Mouse (Mus musculus) liver, adult 2 months (tissue): Measurements from ENCODE around the gene Crabp1. TPM values are rescaled to one million over a fixed set of nuclear protein-coding genes. Genes with fewer than 3 reads are reported as not detected.

Experiments
- DNase-seq: peaks from one replicate; pipeline ENCODE4 v3.0.0-alpha.2; 2011; ENCODE audit warnings: low read depth, low spot score; ENCODE audit errors: extremely low read depth
- H3K27ac ChIP-seq: fragments of 200-500 bp; replicated peaks from 2 replicates; pipeline ENCODE4 v1.5.1; 2012; ENCODE audit warnings: low read depth, mild to moderate bottlenecking, control low read depth, inconsistent platforms, low read length; ENCODE audit not compliant: insufficient read depth
- H3K27me3 ChIP-seq: fragments of 200-500 bp; 2 replicates; pipeline ENCODE4 v1.6.1; 2012; ENCODE audit warnings: mild to moderate bottlenecking, moderate library complexity, low read length, inconsistent platforms; ENCODE audit not compliant: control insufficient read depth, insufficient read depth
- H3K36me3 ChIP-seq: fragments of 200-500 bp; 2 replicates; pipeline ENCODE4 v1.6.1; 2012; ENCODE audit warnings: low read length, inconsistent platforms; ENCODE audit not compliant: control insufficient read depth, insufficient read depth
- H3K4me1 ChIP-seq: fragments of 200-500 bp; 2 replicates; pipeline ENCODE4 v1.6.1; 2011; ENCODE audit warnings: low read length; ENCODE audit not compliant: control insufficient read depth, insufficient read depth
- H3K4me3 ChIP-seq: fragments of 200-500 bp; 2 replicates; pipeline ENCODE4 v1.5.1; 2011; ENCODE audit warnings: low read depth, mild to moderate bottlenecking, control low read depth, low read length, moderate library complexity; ENCODE audit not compliant: insufficient read depth
- H3K79me2 ChIP-seq: fragments of 200-500 bp; 2 replicates; pipeline ENCODE4 v1.6.1; 2012; ENCODE audit warnings: inconsistent platforms, mild to moderate bottlenecking, low read length, moderate library complexity; ENCODE audit not compliant: control insufficient read depth, insufficient read depth
- H3K9ac ChIP-seq: fragments of 200-500 bp; 2 replicates; pipeline ENCODE4 v1.6.1; 2012; ENCODE audit warnings: low read depth, mild to moderate bottlenecking, control low read depth, inconsistent platforms, low read length
- CTCF ChIP-seq: fragments of 200-500 bp; IDR thresholded peaks from 2 replicates; pipeline ENCODE4 v1.5.1; 2011; ENCODE audit warnings: low read depth, low read length, control low read depth
- POLR2A ChIP-seq: fragments of 200-500 bp; IDR thresholded peaks from 2 replicates; pipeline ENCODE4 v1.6.1; 2011; ENCODE audit warnings: low read length, control low read depth; ENCODE audit not compliant: insufficient read depth; ENCODE audit errors: extremely low read depth
- WGBS: fragments of 180-500 bp; shearing (Covaris S2); methylation state at CpG from one replicate; pipeline ENCODE4 v1.1.7; 2018; 5-methylcytosine and 5-hydroxymethylcytosine counted together
- polyA plus RNA-seq: library from polyadenylated mRNA; depleted of rRNA; stranded (reverse); fragments of >200 nt; gene quantifications from 2 replicates; pipeline ENCODE4 v1.2.3, GENCODE M21; 2012
- total RNA-seq: library from RNA; depleted of rRNA; stranded (reverse); fragments of >200 nt; gene quantifications from 2 replicates; pipeline ENCODE4 v1.2.3, GENCODE M21; 2014

The Crabp1 gene
- total and polyA plus RNA-seq, 2 experiments = not detected

DNA sequence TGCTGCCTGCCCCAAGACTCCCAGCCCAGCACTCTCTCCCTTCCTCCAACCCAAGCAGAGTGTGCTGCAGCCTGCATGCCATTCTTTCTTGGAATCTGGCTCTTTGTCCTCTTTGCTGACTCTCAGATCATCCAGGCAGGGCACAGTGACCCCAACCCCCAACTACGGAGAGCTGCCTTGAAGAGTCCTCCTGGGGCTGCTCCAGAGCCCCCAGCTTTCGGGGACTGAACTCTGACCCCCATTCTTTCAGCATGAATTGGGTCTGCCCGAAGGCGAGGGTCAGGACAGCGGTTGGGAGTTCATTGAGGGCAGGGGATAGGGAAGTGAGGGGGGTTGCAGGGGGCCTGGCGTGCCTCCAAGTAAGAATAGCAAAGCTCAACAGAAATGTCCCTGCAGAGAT is 5.0 kb upstream of the Crabp1 start:
- Histone ChIP-seq H3K27me3 (peaks cover 4% of the 10 kb centered on the region; the same call in 1 of the 2 replicates), H3K36me3 (no peaks in the 10 kb centered on the region), H3K4me1 (no peaks in the 10 kb centered on the region), H3K9ac (no peak overlapping the region), H3K79me2 (no peaks in the 10 kb centered on the region), H3K27ac (no peak overlapping the region), H3K4me3 (no peak overlapping the region)
- no peak for DNase-seq
- no peak for TF ChIP-seq POLR2A
- WGBS = 35% methylated on average over 6 of the region's 6 CpGs

DNA sequence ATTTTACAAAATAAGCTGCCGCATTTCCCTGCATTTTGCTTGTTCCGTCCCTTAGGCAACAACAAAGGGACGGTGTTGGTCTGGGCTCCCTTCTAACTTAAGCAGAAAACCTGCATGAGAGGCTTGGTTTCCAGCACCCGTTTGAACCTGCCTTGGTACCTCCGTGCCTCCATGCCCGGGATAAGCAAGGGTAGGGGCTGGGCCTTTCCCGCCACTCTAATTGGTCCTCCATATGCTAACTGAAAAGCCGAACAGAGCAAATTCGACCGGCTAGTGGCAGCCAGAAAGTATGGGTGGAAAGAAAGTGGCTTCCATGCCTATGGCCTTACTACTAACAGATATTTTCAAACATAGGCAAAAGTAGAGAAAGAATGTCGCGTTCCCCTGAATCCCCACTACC is 457 bp upstream of the Crabp1 start:
- H3K36me3 ChIP-seq = no peaks in the 10 kb centered on the region

DNA sequence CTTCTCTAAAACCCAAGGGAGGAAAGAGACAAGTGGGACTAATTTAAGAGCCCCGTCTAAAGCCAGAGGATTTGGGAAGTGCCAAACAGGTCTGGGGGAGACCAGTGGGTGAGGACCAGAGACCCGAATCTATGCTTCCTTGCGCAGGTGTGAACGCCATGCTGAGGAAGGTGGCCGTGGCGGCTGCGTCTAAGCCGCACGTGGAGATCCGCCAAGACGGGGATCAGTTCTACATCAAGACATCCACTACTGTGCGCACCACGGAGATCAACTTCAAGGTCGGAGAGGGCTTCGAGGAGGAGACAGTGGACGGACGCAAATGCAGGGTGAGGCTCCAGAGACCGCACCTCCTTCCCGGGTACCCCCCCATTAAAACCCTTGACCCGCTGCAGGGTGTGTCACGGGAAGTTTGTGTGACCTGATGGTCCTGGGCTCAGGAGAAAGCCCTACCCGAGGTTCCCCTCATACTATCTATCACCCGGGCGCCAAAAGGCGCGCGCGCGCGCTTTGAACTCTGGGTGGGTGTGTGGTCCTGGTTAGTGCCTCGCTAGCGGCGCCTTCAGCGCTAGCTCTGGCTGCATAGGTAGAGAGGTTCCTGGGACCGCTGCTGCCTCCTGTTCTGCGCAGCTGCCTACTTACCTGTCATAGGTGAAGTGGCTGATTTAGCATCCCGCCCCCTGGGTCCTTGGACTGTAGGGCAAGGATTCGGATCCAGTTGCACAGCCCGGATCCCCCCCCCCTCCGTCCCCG is 963 bp downstream of the Crabp1 start:
- H3K27ac ChIP-seq = no peak overlapping the region
- no peaks in the 10 kb centered on the region for H3K4me1 ChIP-seq
- no peak overlapping the region for H3K9ac ChIP-seq
- H3K4me3 ChIP-seq = no peak overlapping the region
- peaks cover 13% of the 10 kb centered on the region; the same call in 1 of the 2 replicates for H3K27me3 ChIP-seq
- DNase-seq = no peak
- H3K36me3 ChIP-seq = no peaks in the 10 kb centered on the region
- no peaks in the 10 kb centered on the region for H3K79me2 ChIP-seq
- 3% methylated on average over 41 of the region's 41 CpGs for WGBS
- no peak for TF ChIP-seq POLR2A
- no peak for TF ChIP-seq CTCF

More for the DNA sequence above, 457 bp upstream of the Crabp1 start:
- Histone ChIP-seq H3K4me1 (no peaks in the 10 kb centered on the region), H3K27ac (no peak overlapping the region), H3K9ac (no peak overlapping the region), H3K79me2 (no peaks in the 10 kb centered on the region), H3K4me3 (no peak overlapping the region), H3K27me3 (peaks cover 13% of the 10 kb centered on the region; the same call in 1 of the 2 replicates)
- no peak for TF ChIP-seq CTCF
- no peak for TF ChIP-seq POLR2A
- 24% methylated on average over 12 of the region's 12 CpGs for WGBS
- no peak for DNase-seq

DNA sequence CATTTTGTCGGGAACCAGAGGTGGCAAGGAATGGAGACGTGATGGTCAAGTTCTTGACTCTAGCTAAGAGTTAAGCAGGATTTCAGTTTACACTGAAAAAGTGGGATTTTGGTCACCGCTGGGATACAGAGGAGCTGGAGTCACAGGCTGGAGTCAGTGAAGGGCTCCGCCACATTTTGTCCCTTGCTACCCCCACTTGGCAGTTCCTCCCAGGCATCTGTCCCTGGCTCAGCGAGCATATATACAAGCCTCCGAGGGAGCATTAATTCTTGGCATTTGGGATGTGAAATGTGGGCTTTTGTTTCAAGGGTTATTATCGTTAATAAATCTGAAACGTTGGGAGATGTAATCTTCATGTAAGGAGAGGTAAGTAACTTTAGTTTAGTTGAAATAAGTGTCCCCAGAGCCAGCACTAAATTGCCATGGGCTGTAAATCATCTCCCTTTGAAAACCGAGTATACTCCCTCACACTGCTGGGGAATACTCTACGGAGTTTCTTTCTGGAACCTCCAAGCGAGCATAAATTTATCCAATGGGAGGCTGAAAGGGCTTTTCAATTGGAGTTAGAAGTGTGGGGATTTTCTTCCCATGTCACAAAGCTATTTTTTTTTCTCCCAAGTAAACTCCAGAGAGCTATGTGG is 5.7 kb downstream of the Crabp1 start:
- H3K79me2 ChIP-seq = no peaks in the 10 kb centered on the region
- H3K27me3 ChIP-seq = peaks cover 5% of the 10 kb centered on the region; the same call in 1 of the 2 replicates
- H3K9ac ChIP-seq = no peak overlapping the region
- H3K36me3 ChIP-seq = no peaks in the 10 kb centered on the region
- H3K4me3 ChIP-seq = no peak overlapping the region
- TF ChIP-seq POLR2A (no peak), CTCF (no peak)
- WGBS = 72% methylated on average over 11 of the region's 11 CpGs
- no peak overlapping the region for H3K27ac ChIP-seq
- no peaks in the 10 kb centered on the region for H3K4me1 ChIP-seq
- no peak for DNase-seq

DNA sequence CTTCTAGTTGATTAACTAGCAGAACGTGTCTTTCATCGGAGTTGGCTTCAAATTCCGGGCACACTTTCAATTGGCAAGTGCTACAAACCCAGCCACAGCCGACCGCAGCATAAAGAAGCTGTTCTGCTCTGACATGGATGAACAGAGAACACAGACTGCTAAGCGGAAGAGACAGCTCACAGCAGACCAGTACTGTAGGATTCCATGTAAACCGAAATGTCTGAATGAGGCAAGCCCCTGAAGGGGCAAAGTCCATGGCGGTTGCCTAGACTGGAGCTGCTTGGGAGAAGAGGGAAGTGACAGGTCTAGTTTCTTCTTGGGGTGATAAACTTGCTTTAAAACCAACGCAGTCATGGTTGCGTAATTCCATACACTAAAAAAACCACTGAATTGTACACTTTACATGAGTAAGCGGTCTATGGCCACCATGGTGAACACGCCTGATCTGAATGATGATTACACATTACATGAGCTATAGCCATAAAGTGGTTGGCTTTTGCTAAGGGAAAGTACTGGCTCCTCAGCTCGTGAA is 12.0 kb downstream of the Crabp1 start:
- Histone ChIP-seq H3K36me3 (no peaks in the 10 kb centered on the region), H3K4me1 (no peaks in the 10 kb centered on the region), H3K27me3 (no peaks in the 10 kb centered on the region), H3K4me3 (no peak overlapping the region), H3K9ac (no peak overlapping the region), H3K79me2 (no peaks in the 10 kb centered on the region), H3K27ac (no peak overlapping the region)
- peak; percentile 12 for DNase-seq
- WGBS = 79% methylated on average over 13 of the region's 13 CpGs
- TF ChIP-seq CTCF (no peak), POLR2A (no peak)
